Mouse (Mus musculus) testis, adult 2 months (tissue): Measurements from ENCODE around the gene Leng1. TPM values are rescaled to one million over a fixed set of nuclear protein-coding genes. Genes with fewer than 3 reads are reported as not detected.

Source experiments
- H3K27ac ChIP-seq: fragments of 200-500 bp; 2 replicates; pipeline ENCODE4 v1.5.1; 2012; ENCODE audit warnings: low read depth, low read length; ENCODE audit not compliant: control insufficient read depth, insufficient read depth
- H3K27me3 ChIP-seq: fragments of 200-500 bp; 2 replicates; pipeline ENCODE4 v1.6.1; 2012; ENCODE audit warnings: mild to moderate bottlenecking, low read length, moderate library complexity; ENCODE audit not compliant: control insufficient read depth, insufficient read depth
- H3K36me3 ChIP-seq: fragments of 200-500 bp; 2 replicates; pipeline ENCODE4 v1.6.1; 2012; ENCODE audit warnings: mild to moderate bottlenecking, low read length; ENCODE audit not compliant: control insufficient read depth, insufficient read depth
- H3K4me1 ChIP-seq: fragments of 200-500 bp; 2 replicates; pipeline ENCODE4 v1.6.1; 2012; ENCODE audit warnings: low read length; ENCODE audit not compliant: control insufficient read depth, insufficient read depth
- H3K4me3 ChIP-seq: fragments of 200-500 bp; 2 replicates; pipeline ENCODE4 v1.5.1; 2012; ENCODE audit warnings: low read depth, mild to moderate bottlenecking, low read length, moderate library complexity, mixed read lengths; ENCODE audit not compliant: control insufficient read depth
- CTCF ChIP-seq: fragments of 200-500 bp; IDR thresholded peaks from 2 replicates; pipeline ENCODE4 v1.5.1; 2012; ENCODE audit warnings: low read depth, mild to moderate bottlenecking, inconsistent platforms, low read length, moderate library complexity; ENCODE audit not compliant: control insufficient read depth, insufficient read depth, insufficient replicate concordance
- POLR2A ChIP-seq: fragments of 200-500 bp; IDR thresholded peaks from 2 replicates; pipeline ENCODE4 v1.6.1; 2012; ENCODE audit warnings: low read depth, mild to moderate bottlenecking, inconsistent platforms, low read length, moderate library complexity; ENCODE audit not compliant: control insufficient read depth
- polyA plus RNA-seq: library from polyadenylated mRNA; depleted of rRNA; stranded (reverse); fragments of >200 nt; gene quantifications from 2 replicates; pipeline ENCODE4 v1.2.3, GENCODE M21; 2012

Gene Leng1
- polyA plus RNA-seq, 1 experiment: 5.2 TPM

DNA sequence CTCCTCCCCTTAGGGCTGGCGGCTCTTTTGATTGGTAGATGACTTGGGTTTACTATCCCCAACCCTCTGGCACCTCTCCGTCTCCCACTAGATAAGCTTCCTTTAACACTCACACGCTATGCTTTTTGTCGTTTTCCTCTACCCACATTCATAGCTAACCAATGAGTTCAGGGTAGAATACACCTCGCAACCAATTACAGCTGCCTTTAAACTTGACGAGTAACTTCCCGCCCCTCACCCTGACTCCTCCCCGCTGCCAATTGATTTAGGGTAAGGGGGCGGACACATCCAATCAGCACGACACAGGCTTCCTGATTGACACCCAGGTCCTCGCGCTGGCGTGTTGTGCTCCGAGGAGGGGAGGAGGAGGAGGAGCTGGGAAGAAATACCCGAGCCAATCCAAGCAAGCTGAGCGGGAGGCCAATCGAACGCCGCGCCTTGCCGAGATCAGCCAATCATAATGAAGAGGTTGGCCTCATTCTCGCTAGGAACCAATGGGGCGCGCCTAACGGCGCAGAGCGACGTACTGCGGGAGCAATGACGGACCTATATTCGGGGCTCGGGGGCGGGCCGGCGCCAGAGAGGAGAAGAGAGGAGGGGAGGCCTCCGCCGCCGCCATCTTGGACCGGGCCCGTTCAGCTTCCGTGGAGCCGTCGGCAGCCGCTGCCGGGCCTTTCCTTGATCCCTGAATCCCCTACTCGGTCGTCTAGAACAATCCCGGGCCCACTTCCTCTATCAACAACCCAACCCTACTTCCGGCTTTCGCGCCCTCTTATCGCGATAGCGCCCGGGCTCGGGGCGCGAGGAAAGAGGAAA is 20.8 kb downstream of the Leng1 start, which contains the start of gene Cnot3:
Gene Cnot3 (plus strand): TSS at position 597 of the 816 bp plus-strand sequence.
- H3K36me3 ChIP-seq: no peaks in the 10 kb centered on the region; the same call in 1 of the 2 replicates
- TF ChIP-seq POLR2A (peak; percentile 82), CTCF (no peak)
- peak within 1 kb of the TSS; percentile 99 for H3K4me3 ChIP-seq

DNA sequence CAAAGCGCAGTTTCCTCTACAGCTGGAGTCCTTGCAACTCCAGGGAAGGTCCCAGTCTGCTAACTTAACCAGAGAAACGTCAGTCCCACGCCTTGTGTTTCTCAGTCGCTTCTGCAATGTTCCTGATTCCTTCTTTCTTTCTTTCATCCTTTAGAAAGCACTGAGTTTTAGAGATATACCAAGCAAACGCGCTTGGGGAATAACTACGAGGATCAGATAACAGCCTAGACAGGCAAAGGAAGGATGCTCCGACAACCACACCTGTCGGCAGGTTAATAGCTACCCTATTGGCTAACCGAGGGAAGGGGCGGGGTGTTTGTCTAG is 21.3 kb downstream of the Leng1 start:
- H3K27me3 ChIP-seq: no peaks in the 10 kb centered on the region
- no peak for TF ChIP-seq POLR2A
- TF ChIP-seq CTCF: no peak
- H3K4me1 ChIP-seq: peaks cover 10% of the 10 kb centered on the region
- peak overlapping the region; percentile 99 for H3K4me3 ChIP-seq
- no peak overlapping the region for H3K27ac ChIP-seq
- no peaks in the 10 kb centered on the region; the same call in 1 of the 2 replicates for H3K36me3 ChIP-seq

More for the DNA sequence above, 20.8 kb downstream of the Leng1 start, which contains the start of gene Cnot3:
- peak within 1 kb of the TSS; percentile 98 for H3K27ac ChIP-seq
- H3K27me3 ChIP-seq: no peaks in the 10 kb centered on the region
- peaks cover 10% of the 10 kb centered on the region for H3K4me1 ChIP-seq

DNA sequence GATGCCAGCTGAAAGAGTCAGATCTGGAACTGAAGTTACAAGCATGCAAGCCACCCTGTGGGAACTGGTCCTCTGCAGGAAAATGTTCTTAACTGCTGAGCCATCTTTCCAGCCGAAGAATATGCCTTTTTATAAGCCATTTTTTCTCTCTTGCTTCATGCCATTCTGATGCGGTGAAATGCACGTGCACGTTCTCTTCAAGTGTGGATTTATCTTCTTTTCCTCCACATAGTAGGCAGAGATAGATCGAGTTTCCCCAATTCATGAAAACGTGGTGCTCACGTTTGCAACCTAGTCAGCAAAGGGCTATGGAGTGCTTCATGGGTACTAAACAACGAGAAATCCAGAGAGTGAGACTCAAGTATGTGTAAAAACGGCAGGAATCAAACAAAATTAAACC is 21.8 kb downstream of the Leng1 start:
- Histone ChIP-seq H3K36me3 (no peaks in the 10 kb centered on the region; the same call in 1 of the 2 replicates), H3K27ac (no peak overlapping the region), H3K4me3 (no peak overlapping the region; the same call in 1 of the 2 replicates), H3K4me1 (peaks cover 10% of the 10 kb centered on the region), H3K27me3 (no peaks in the 10 kb centered on the region)
- TF ChIP-seq CTCF (no peak), POLR2A (no peak)

DNA sequence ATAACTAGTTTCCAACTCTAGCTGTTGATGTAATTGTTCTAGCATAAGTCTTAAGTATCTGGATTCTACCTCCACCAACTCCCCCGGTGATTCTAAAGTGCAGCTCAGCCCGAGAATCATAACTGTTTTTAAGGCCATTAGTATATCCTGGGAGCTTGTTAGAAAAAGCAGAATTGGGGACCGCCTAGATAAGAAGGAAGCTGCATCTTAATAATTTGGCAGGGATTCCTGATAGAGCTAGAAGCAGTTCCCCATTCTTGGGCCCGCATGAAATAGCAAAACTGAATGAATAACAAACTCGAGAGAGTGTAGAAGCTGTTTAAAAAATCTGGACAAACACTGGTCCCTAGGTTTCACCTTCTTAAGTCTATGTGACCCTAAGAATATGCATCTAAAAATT is 22.2 kb downstream of the Leng1 start:
- Histone ChIP-seq H3K27me3 (no peaks in the 10 kb centered on the region), H3K4me1 (peaks cover 10% of the 10 kb centered on the region), H3K27ac (no peak overlapping the region), H3K4me3 (no peak overlapping the region), H3K36me3 (no peaks in the 10 kb centered on the region; the same call in 1 of the 2 replicates)
- TF ChIP-seq POLR2A (no peak), CTCF (no peak)

DNA sequence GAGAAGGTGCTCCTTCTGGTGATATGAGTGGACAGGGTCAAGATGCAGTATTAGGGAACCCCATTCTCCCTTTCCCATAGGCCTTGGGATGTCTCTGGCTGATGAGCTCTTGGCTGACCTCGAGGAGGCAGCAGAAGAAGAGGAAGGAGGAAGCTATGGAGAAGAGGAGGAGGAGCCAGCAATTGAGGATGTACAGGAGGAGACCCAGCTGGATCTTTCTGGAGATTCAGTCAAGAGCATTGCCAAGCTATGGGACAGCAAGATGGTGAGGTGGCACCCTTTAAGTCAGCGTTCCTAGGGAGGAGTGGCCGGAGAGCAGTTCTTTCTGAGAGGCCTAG is 35.2 kb downstream of the Leng1 start:
- Histone ChIP-seq H3K4me3 (peak overlapping the region; percentile 100), H3K4me1 (peaks cover 14% of the 10 kb centered on the region), H3K27ac (peak overlapping the region; percentile 68), H3K36me3 (peaks cover 1% of the 10 kb centered on the region; the same call in 1 of the 2 replicates), H3K27me3 (no peaks in the 10 kb centered on the region)
- no peak for TF ChIP-seq POLR2A

DNA sequence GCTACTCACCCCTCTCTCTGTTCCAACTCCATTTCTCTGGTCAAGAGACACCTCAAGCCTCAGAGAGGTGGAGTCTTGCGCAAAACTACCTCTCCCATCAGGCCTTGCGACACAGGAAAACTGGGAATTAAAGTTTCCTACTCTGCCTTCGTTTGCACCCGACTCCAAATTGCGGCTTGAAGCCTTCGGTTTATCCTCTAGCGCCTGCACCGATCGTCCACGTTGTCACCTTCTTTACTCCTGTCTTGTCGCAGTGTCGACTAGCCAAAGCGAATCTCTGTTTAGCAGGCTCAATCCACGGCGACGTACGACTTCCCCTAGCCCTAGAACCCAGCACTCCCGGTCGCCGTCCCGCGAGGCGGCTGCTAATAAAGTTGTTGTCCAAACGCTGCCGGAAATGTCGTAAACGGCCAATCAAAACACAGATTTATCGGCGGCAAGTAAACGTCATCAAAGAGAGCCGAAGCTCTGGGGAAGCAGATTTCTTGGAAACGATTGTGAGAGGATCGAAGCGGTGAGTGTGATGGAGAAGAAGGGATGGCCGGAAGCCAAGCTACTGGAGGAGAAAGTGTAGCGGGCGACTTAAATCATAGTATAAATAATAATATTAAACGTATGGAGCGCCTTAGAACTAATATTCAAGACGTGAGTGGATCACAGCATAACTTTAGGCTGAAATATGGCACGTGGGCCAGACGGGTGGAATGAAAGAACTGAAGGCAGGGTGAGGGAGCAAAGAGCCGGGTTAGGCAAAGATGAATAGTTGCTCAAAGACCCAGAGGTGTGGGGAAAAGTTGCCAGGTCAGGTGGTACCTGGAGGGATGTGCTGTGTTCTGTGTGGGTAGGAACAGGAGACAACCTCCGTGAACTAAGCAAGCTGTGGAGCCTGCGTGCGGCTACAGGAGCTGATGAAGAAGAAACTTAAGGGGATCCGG is 35.8 kb downstream of the Leng1 start, which contains the start of the genes Tfpt and Prpf31:
Gene Tfpt (minus strand): TSS at position 387 of the 935 bp plus-strand sequence.
Gene Prpf31 (plus strand): TSS at position 443 of the 935 bp plus-strand sequence.
- TF ChIP-seq POLR2A (peak; percentile 61), CTCF (no peak)
- Histone ChIP-seq H3K27me3 (no peaks in the 10 kb centered on the region), H3K36me3 (peaks cover 1% of the 10 kb centered on the region; the same call in 1 of the 2 replicates), H3K27ac (peak within 1 kb of the TSS; percentile 92), H3K4me1 (peaks cover 14% of the 10 kb centered on the region), H3K4me3 (peak within 1 kb of the TSS; percentile 100)

DNA sequence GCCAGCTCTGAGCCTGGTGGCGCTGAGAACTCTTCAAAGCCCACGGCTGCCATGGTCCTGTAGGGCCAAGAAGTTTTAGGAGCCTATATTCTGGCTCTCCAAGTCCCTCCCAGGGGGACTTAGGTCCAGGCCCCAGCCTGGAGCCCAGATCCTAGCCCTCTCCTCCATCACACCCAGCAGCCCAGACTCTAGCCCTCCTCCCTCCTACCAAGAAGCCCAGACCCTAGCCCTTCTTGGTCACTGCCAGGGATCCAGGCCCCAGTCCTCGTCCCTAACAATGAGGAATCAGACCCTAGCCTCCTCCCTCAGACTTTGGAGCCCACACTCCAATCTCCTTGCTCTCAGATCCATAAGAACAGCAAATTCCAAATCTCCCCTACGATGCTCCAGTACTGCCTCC is 36.6 kb downstream of the Leng1 start:
- no peak; the same call in 1 of the 2 replicates for TF ChIP-seq POLR2A
- TF ChIP-seq CTCF: no peak

More for the DNA sequence above, 36.6 kb downstream of the Leng1 start:
- Histone ChIP-seq H3K27me3 (no peaks in the 10 kb centered on the region), H3K4me3 (peak overlapping the region; percentile 100), H3K27ac (peak overlapping the region; percentile 92), H3K36me3 (peaks cover 1% of the 10 kb centered on the region; the same call in 1 of the 2 replicates), H3K4me1 (peaks cover 14% of the 10 kb centered on the region)
